Mouse (Mus musculus) kidney, postnatal 4 days (tissue): ENCODE measurements around the gene Frmd6.

Source experiments
- DNase-seq, 2 experiments: peaks; one replicate each; pipeline ENCODE4 v3.0.0; 2021; ENCODE audit warnings: mixed read lengths in 2 of 2

Gene Frmd6

GRCm38 (mm10) chr12:70824729-70825650 is at the start of gene Frmd6:
Frmd6 (plus strand) TSS chr12:70825514.
- peak; percentile 96 to 97 for DNase-seq

DNA sequence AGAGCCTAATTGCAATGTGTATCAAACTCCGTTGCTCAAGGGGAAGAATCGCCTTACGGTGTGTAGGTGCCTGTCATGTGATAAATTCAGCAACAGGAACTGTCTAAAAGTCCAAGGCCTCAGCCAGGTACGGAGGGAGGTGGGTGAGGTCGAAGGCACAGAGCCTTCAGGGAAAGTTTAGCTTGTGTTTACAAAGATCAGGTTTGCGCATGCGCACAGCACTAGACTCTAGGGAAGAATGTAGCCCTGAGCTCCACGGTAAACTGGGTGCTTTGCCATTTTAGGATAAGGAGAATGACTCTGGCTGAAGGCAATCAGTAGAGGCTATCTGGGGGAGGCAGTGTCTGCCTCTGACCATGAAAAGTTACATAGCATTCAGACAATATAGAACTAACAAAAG is 49.7 kb upstream of the Frmd6 start:
- no peak for DNase-seq

- DNase-seq, result peak; percentile 46 to 56
Measured at GRCm38 (mm10) chr12:70776683-70777082, 48.6 kb upstream of the Frmd6 start.

- no peak for DNase-seq
Measured at GRCm38 (mm10) chr12:70777466-70777865, 47.8 kb upstream of the Frmd6 start.

- no peak for DNase-seq
Measured at GRCm38 (mm10) chr12:70777866-70778265, 47.4 kb upstream of the Frmd6 start.

DNA sequence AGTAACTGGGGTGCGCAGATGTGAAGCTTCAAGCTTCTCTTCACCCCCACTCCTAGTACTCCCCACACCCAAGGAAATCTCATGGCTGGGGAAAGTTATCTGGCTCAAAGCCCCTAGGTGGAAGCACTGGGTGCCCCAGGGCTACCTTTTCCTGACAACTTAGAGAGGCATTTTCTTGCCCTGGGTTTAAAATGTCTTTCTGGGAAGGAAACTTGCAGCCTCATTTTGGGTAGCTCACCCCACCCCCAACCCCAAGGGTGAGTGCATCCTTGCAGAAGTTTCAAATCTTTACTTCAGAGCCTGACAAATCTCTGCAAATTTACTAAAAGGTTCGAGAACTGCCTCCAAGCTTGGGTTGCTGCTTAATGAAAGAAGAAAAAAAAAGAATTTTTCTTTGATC is 47.0 kb upstream of the Frmd6 start:
- no peak for DNase-seq

- DNase-seq, result no peak
Measured at GRCm38 (mm10) chr12:70778724-70779123, 46.6 kb upstream of the Frmd6 start.

DNA sequence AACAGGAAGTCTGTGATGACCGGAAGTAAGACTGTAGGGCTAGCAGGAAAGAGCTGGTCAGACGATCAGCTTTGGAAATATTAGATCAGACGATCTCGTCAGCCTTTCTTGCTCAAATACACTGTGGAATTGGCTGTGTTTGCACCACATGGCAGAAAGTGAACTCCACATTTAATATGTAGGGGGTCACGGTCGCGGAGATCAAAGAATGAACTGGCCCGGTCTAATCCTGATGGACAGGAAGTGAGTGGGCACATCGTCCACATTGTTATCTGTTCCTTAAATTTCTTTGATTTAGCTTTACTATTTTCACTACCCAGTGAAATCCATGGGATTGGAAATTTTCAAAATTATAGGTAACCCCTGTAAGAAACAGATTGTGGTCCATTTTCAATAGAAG is 42.3 kb upstream of the Frmd6 start:
- DNase-seq, result no peak

DNA sequence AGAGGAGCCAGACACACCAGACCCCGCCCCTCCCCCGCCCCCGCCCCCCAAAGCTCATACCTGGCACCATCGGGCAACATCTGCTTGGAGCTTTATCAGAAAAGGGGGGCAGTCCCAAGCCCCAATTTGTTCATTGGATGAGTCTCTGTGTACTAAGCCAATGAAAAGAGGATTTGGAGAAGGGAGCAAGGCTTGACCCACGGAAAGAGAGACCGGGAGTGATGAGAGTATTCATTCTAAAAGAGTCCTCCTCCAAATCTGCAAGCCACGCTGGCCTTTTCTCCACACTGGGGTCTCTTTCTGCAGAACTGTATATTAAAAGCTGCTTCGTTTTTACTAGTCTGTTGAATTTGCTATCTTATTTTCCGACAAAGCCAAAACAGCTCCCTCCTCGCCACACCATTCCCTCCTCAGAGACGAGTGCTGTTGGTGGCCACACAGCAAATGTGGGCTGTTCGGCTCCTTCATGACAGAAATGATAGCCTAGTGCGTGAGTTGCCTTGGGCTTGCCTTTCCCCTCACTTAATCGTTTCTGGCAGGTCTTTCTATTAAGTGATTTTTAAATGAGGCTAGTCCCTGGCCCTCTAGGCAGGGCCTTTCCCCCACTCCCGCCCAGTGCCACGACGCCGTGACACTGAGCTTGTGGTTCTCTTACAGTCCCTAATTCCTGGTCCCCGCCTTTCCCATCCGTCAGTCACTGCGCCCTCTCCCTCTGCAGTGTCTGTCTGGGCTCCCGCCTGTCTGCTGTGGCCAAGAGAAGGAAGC is 41.7 kb upstream of the Frmd6 start:
- DNase-seq, result peak in 1 of 2 experiments; percentile 24

DNA sequence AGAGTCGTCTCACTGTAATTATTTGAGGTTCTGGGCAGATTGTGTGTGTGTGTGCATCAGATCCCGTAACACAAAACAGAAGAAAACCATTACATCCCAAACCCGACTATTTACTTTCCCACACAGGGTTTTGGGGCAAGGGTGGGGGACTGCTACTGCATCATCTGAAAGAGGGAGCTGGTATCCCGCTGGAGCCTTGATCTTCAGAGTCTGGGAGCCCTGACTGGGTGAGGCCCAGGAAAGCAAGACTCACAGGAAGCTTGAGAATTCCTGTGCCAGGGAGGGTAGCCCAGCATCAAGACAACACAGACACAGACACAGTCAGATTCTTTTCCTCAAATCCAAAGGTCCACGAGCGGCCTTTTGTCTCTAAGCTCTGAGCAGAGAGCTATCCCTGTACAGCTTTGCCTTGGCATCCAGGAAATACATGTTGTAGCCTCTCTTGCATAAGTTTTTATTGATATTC is 41.0 kb upstream of the Frmd6 start:
- no peak for DNase-seq

- DNase-seq, result peak in 1 of 2 experiments; percentile 25
Measured at GRCm38 (mm10) chr12:70789341-70789740, 36.0 kb upstream of the Frmd6 start.

GRCm38 (mm10) chr12:70793291-70793690 is 32.0 kb upstream of the Frmd6 start:
- no peak for DNase-seq

GRCm38 (mm10) chr12:70794543-70795388 is 30.5 kb upstream of the Frmd6 start:
- DNase-seq, result no peak

GRCm38 (mm10) chr12:70795389-70795711 is 30.0 kb upstream of the Frmd6 start:
- DNase-seq, result no peak

GRCm38 (mm10) chr12:70798496-70798895 is 26.8 kb upstream of the Frmd6 start:
- DNase-seq, result peak in 1 of 2 experiments; percentile 35

DNA sequence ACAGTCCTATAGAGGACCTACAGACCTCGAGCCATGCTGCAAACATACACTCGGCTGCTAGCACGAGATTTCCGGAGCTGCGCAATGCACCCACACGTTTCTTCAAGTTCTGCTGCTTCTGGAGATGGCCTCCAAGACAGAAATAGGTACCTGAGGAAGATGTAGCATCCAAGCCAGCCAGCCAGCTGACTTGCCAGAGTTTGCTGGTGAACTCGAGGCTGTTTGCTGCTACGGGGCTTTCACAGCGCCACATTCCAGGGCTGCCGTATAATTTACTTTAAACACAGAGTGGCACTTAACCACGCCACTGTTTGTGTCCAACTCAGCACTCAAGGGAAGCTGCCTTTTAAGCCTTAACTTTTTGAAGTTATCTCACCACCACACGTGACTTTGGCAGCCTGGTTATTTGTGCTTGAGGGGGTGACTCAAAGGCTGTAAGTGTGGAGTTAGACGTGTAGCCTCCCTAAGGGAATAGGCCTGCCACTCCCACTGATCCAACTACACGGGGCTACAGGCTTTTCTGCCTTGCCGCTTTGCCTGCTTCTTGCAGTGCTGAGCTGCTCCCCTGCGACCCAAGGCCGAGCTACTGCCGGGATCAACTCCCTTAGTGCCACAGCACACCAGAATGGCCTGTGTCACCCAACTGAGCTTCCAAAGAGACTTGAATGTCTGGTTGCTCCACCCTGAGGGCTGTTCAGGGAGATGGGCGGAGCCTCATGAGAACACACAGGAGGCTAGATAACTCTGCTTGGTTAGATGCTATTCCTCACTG is 25.9 kb upstream of the Frmd6 start:
- peak; percentile 36 to 47 for DNase-seq

DNA sequence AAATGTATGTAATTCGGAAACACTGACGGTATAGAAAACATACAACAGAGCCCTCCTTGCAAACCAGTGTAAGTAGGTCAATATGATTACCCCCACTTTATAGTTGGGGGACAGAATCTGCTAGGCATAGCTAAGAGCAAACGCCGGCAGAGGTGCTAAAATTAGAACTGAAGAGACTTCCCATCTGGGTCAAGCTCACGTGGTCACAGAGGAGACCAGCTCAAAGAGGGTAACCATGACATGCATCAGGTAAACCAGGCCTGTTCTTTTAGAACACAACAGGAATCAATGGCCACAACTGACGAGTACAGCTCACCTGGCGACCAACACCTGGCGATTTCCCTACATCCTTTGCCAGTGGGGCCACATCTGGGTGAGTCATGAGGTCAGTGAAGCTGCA is 25.2 kb upstream of the Frmd6 start:
- DNase-seq, result no peak

GRCm38 (mm10) chr12:70801361-70801760 is 24.0 kb upstream of the Frmd6 start:
- no peak for DNase-seq

DNA sequence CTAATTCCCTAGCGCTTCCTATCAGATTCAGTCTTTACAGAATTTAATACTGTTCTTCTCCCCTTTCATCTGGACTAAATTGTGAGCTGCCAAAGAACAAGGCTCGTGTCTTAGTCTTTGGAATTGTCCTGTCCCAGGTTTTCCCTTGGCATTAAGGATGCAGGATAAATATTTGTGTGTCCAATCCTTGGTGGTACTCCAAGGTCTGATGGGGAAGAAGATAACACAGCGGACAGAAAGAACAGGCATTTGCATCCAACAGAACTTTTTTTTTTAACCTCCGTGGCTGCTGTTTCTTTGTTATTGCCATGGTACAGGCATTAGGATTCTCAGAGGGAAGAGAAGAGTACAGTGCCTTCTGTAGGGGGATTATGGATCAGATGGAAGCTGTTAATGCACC is 21.8 kb upstream of the Frmd6 start:
- DNase-seq, result no peak

- no peak for DNase-seq
Measured at GRCm38 (mm10) chr12:70804989-70805388, 20.3 kb upstream of the Frmd6 start.

GRCm38 (mm10) chr12:70807543-70807942 is 17.8 kb upstream of the Frmd6 start:
- no peak for DNase-seq

- DNase-seq, result no peak
Measured at GRCm38 (mm10) chr12:70807975-70808374, 17.3 kb upstream of the Frmd6 start.
